Mouse (Mus musculus) kidney, adult 11 months (tissue): Measurements from ENCODE around the gene Sik3.

ENCODE experiments used
- DNase-seq: peaks from one replicate; pipeline ENCODE4 v3.0.0; 2022

The Sik3 gene

DNA sequence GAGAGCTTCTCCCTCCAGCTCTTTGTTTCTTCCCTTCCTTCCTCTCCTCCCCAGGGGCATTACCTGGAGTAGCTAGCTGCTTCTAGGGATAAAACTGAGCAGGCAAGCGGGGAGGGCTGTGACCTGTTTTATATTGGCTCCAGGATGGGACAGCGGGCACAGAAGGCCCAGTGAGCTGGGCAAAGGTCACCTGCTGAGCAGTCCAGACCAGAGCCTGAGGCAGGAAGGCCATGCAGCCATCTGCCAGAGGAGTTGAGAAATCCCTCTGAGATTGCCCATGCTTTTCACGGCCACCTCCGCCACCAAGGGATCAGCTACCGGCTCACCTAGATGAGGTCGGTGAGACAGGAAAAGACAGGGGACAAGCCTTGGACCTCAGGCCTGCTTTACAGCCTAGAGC, 222.6 kb downstream of the Sik3 start:
- peak; percentile 76 for DNase-seq

DNA sequence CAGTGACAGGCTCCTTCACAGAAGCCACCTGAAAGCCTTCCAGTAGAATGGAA, 222.8 kb downstream of the Sik3 start, which contains the start of gene Apoc3:
Gene Apoc3, minus strand, starts transcription at position 41 of the 53 bp plus-strand sequence.
- no peak for DNase-seq

DNA sequence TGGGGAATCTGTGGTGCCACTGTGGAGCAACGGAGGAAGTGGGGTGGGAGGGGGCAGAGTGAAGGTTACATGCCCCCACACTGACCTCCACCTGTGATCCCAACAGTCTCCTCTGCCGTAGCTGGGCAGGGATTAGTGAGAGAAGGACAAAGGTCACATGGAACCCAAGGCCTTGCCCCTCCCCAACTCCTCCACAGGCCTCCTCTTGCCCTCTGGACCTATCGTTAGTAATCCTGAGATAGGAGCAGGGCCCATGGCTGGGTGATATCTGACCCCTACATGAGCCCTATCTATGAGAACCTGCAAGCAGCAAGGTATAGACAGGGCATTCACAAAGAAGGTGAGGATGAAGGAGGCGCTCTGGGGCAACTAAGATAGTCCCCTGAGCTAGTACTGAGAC, 223.0 kb downstream of the Sik3 start:
- peak; percentile 53 for DNase-seq

DNA sequence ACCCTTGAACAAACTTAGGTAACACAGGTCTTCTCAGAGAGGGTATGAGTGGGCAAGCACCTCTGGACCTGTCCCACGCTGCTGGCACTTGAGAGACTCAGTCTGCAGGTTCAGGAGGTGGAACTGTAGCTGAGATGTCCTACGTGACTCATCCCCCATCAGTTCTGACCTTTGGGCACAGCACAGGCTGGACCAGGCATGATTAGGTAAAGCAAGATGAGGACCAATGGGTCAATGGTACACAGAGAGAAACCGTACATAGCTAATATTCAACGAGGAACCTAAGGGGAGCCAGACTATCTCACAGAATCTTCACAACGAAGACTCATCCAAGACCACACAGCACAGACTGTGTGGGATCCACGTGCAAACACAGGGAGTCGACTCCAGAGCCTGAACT, 226.2 kb downstream of the Sik3 start:
- no peak for DNase-seq

DNA sequence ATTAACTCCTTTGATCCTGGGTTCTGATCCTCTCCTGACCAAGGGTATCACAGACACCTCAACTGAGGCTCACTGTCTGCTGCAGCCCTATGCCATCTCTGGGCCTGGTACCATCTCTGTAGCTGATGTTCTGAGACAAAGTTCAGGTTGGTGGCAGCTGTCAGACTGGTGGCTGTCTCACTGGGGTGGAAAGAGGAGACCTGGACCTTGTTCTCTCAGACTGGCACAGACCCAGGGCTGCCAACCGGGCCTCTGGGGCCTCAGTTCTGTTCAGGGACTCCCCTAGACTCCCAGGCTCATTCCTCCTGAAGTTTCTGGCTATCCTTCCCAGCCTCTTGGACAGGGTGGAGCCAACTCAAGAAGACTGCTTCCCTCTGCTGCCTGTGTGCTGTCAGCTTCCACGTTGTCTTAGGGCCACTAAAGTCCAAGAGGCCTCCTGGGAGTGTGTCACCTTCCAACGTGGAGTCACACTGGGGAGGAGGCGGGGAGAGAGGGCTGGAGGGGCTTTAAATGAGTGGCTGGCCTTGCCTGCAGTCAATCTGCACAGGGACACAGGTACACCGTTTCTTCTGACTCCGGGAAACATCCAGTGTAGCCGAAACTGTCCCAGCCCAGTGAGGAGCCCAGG, 228.0 kb downstream of the Sik3 start, which contains the start of gene Apoa4:
Gene Apoa4, plus strand, starts transcription at position 171 of the 628 bp plus-strand sequence.
- DNase-seq, result peak; percentile 38

DNA sequence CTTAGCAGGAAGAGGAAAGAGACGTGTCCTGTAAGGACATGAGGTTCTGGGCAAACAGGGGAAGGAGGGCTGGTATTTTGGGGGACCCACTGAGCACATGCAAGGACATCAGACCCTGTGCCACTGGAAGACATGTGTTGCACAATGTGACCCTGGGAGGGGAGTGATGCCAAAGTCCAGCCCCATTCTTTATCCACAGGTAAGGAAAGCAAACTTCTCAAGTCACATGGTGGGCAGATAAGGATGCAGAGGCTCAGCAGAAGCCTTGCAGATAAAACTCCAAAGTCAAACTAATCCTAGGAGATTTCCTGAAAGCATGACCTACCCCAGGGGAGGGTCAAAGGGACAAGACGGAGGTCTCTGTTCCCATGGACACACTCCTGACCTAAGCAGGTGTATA, 229.2 kb downstream of the Sik3 start:
- no peak for DNase-seq

DNA sequence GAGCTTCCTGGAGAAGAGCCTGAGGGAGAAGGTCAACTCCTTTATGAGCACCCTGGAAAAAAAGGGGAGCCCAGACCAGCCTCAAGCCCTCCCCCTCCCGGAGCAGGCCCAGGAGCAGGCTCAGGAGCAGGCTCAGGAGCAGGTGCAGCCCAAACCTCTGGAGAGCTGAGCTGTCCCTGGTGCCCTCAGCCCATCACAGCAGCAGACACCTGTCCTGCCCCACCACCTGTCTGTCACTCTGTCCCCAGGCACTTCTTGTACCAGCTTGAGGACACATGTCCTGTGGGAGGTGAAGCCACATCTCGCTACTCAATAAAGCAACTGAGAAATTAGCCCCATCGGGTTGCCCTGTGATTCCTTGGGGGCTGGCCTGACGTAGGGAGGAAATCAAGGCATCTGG, 230.5 kb downstream of the Sik3 start:
- DNase-seq, result no peak

DNA sequence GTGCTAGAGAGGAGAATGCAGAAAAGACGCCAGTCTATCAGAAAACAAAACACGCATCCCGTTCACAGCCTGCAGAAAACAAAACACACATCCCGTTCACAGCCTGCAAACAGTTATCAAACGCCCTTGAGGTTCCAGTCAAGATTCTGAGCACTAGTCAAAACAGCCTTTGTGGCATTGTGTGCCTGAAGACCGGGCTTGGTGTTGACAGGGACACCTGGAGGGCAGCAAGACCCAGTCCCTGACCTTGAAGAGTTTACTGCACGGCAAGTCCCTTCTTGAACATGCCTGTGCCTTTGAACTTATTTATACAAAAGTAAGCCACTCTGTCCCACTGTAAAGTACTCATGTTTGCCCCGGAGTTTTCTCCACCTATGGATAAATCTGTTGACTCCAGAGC, 231.0 kb downstream of the Sik3 start:
- no peak for DNase-seq

DNA sequence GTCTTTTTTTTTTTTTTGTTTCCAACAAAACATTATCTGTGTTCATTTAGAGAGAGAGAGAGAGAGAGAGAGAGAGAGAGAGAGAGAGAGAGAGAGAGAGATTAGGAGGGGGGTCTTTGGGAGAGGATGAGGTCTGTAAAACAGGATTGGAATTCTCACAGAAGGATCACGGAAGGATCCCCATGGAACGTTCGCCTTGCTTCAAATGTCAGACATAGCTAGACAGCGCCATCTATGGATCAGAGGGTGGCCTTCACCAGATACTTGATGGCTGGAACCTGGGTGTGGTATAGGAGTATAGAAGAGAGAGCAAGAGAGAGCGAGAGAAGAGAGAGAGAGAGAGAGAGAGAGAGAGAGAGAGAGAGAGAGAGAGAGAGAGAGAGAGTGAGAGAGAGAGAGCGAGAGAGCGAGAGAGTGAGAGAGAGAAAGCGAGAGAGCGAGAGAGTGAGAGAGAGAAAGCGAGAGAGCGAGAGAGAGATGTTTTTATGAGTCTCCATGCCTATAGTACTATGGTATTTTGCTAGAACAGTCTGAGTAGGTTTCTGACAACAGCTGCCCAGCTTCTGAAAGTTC, 234.2 kb downstream of the Sik3 start:
- DNase-seq, result peak; percentile 43

DNA sequence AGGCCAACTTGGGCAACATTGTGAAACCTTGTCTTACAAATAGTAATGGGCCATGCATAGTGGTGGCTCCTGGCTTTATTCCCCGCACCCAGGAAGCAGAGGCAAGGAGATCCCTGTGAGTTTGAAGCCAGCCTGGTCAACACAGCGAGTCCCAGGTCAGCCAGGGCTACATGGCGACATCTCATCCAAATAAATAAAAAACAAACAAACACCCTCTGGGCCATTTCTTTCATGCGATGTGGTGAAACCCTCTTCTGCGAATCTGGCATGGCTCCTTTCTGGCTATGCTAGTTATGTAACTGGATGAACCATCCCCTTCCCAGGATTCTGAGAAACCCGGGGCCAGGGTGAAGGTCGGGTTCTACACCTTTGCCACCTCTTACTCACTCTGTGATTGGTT, 243.6 kb downstream of the Sik3 start:
- DNase-seq, result no peak

DNA sequence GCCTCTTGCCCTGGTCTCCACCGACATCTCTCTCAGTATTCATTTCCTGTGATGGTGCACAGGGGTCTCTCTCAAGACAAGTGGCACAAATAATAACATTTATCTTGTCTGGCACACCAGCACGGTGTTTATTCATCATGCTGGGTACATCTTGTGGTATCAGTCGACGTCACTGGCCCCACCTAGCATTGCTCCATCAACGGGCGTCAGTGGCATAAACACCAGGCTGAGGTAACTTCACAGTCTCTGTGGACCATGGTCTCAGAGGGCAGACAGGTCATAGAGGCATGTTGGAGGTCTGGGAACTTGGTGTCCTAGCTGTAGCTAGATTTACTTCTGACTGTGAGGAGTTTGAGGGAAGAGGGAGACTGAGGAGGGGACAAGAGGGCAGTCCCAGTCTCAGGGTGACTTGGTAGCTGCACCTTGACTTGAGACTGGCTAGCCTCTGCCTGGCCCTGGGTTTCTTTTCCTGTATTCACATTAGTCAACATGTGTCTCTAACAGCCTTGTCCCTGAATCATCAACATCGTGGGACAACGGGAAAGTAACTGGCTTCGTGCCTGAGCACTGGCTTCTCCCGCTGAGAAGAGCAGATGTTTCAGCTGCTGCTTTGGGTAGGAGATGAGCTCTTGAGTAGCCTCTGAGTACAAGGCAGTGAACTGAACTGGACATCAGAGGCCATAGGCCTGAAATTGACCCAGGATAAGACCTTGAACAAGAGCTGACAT, 244.2 kb downstream of the Sik3 start:
- no peak for DNase-seq

DNA sequence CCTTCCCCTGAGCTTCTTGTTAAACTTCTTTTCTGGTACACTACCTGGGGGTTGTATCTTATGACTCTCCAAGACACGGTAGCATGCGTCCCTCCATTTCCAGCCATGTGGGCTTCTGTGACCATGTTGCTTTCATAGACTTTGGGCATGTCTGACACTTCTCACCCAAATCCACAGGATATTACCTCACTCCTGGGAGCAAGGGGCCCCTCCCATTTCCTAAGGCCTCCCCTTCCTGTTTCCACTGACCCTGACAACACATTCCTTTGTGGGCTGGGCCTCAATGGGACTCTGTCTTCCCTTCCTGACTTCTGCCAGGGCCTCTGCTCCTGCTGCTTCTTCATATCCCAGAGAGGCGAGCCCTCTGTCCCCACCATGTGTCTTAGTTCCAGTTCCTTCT, 244.9 kb downstream of the Sik3 start:
- no peak for DNase-seq

DNA sequence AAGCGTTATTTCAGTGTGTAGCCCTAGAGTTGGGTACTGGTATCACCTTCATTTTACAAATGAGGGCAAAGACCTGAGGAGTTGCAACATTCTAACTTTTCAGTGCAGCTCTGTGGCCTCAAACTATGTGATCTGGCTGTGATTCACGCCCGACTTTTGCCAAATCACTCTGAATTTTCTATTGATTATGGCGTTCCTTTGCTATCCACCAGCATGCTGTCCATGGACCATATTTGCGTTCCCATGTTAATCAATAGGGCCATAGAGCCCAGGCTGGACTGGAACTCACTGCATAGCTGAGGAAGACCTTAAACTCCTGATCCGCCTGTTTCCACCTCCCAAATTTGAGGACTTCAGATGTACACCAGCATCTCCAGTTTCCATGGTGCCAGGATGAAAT, 246.5 kb downstream of the Sik3 start:
- DNase-seq, result no peak

DNA sequence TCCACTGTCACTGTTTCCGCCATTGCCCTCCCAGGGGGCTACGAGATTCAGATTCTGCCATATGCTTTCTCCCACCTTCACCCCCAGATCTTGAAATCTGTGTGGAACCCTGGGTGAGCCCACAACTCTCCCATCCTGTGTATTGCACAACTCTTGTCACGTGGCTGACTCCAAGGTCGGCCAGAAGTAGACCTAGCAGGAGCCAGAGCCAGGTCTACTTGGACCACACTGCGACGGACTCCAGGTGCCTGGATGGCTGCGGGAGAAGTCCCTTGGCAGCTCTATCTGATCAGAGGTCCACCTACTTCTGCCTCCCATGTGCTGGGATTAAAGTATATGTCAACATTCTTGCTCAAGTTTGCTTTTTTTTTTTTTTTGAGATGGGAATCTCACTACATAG, 248.5 kb downstream of the Sik3 start:
- no peak for DNase-seq

DNA sequence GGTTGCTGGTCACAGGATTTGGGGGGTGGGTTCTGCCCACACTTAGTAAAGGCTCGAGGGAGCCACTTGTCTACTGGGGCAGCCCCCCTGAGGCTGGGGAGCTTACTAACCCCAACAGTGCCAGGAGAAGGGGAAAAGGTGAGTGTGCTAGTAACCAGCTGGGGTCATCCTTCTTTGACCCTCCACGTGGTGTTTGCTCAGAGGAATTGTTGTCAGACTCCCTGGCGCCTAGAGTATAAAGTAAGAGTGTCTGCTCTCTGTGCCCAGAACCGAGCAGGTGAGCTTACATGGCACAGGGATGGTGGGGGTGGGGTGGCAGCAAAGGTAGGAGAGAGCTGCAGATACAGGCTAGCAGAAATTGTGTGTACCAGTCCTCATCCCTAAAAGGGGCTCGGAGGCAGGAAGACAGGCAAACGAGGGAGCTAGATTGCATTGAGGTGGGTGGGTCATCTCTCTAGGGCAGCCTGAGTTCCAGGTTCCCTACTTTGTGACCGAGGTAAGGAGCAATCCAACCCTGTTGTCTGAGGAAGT, 255.8 kb downstream of the Sik3 start, which contains the start of gene Apoa5:
Gene Apoa5, plus strand, starts transcription at position 291 of the 531 bp plus-strand sequence.
- DNase-seq, result no peak

DNA sequence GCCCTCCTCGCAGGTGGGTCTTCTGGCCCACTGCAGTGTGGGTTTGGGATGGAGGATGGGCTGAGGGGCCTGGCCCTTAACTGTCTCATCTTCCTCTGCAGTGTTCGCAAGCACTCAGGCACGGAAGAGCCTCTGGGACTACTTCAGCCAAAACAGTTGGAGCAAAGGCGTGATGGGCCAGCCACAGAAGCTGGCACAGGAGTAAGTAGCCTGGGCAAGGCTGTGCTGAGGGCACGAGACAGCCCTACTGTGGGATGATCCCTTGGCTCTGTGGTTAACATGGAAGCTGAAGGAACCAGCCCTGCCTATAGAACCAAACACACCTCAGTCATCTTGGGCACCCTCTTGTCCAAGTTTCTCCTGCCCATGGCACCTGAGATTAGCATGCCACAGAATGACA, 256.5 kb downstream of the Sik3 start:
- DNase-seq, result no peak

DNA sequence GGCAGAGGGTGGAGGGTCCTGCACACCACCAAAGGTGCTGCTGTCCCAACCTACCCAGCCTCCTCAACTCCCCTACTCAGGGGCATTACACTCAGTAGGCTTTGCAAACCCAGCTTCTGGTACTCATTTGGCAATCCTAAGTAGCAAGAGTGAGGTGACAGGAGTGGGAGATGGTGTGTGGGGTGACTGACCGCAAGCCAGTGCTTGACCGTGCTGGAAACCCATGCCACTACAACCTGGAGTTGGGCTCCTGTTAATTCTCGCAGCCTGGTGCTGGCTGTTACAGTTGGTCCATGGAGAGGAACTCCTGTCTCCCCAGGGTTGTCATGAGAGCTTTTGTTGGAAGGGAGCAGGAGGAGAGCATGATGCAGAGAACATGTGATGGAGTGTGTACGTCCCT, 258.2 kb downstream of the Sik3 start:
- no peak for DNase-seq

DNA sequence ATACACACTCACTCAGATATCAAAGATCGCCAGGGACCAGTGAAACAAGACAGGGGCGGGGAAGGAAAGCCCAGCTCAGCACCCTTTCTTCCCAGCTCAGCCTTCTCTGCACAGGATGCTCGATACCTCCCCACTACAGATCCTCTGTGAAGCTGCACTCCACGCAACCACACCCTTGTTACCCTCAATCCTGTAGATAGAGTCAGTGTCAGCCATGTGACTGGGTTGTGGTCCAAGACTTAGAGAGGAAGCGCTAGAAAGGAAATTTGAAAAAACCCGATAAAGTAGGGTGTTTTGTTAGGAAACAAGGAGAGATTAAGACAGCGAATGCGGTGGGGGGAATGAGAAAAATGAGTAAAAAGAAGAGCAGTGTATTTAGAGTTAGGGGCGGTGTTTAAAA, 259.4 kb downstream of the Sik3 start:
- DNase-seq, result no peak

DNA sequence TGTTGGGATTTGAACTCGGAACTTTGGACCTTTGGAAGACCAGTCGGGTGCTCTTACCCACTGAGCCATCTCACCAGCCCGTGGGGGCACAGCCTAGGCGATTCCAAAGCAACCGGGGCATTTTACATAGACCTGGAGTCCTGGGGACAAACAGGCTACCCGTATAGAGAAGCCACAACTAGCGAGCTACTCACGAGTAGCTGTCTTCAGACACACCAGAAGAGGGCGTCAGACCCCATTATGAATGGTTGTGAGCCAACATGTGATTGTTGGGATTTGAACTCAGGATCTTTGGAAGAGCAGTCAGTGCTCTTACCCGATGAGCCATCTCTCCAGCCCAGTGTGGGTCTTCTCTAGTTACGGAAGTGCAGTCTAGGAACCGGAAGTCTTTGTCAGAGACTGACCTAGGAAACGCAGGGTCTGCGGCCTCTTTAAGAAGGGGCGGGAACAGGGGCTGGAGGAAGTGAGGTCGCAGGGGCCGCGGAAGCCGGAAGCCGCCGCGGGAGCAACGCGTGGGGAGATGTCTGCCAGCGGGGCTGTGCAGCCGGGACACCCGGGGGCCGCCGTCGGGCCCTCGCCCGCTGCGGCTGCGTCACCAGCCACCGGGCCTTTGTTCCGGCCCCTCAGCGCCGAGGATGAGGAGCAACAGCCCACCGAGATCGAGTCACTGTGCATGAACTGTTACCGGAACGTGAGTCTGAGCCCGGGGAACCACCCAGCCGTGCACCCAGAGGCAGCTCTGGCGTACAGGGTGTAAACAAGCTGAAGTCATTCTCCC, 260.2 kb downstream of the Sik3 start, which contains the start of gene Zpr1:
Gene Zpr1, plus strand, starts transcription at position 388 of the 778 bp plus-strand sequence.
- peak; percentile 91 for DNase-seq
